Mouse (Mus musculus) stomach, postnatal 0 days (tissue): ENCODE measurements around the gene Cd247.

Experiments used
- CTCF ChIP-seq: IDR thresholded peaks from 2 replicates; pipeline ENCODE4 v1.5.1; 2016; ENCODE audit warnings: antibody characterized with exemption, low read depth, mild to moderate bottlenecking, moderate library complexity
- EP300 ChIP-seq: optimal IDR thresholded peaks from 2 replicates; pipeline ENCODE3; 2016; ENCODE audit warnings: antibody characterized with exemption

- TF ChIP-seq CTCF (no peak), EP300 (no peak)
Observed at GRCm38 (mm10) chr1:165764571-165764970, 23.9 kb upstream of the Cd247 start.
